Mouse (Mus musculus): ENCODE measurements at regions not wholly inside any gene's neighbourhood (a gene's known extent, or its start where the extent isn't known, plus 50 kb on each side); places are given as distances from the start of the nearest gene placed in this dataset.

GRCm38 (mm10) chr14:45943581-45943980, 285.6 kb upstream of the Ddhd1 start:
- WGBS = 77% methylated on average over 2 of the region's 2 CpGs
- Histone ChIP-seq H3K4me1 (replicated peaks) (no peaks in the 10 kb centered on the region), H3K9me3 (no peaks in the 10 kb centered on the region), H3K9ac (no peak overlapping the region), H3K4me2 (no peak overlapping the region), H3K27ac (replicated peaks) (no peak overlapping the region), H3K27me3 (no peaks in the 10 kb centered on the region), H3K4me3 (no peak overlapping the region), H3K36me3 (no peaks in the 10 kb centered on the region)
- ATAC-seq (ENCODE audit: low read depth) = no peak

DNA sequence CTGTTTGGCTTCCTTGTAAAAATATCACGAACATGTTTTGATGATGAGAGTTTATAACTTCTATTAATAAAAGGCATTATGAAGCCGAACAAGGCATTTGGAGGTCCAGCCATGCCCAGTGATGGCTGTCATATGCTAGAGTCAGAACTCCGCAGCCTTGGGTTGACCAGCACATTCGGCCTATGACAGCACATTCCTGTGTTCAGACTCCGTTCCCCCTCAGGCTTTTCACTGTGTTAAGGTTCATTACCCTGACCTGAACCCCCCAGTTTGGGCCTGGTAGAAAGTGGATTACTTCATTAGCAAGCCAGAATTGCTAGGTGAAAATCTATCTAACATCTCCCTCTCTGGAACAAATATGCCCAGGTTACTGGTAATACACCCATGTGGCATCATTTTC, 286.2 kb upstream of the Ddhd1 start:
- Histone ChIP-seq H3K27ac (replicated peaks) (no peak overlapping the region), H3K4me1 (replicated peaks) (no peaks in the 10 kb centered on the region), H3K9ac (no peak overlapping the region), H3K9me3 (no peaks in the 10 kb centered on the region), H3K36me3 (no peaks in the 10 kb centered on the region), H3K27me3 (no peaks in the 10 kb centered on the region), H3K4me2 (no peak overlapping the region), H3K4me3 (no peak overlapping the region)
- WGBS = 86% methylated on average over 5 of the region's 5 CpGs
- no peak for ATAC-seq (ENCODE audit: low read depth)

- Histone ChIP-seq H3K9ac (no peak overlapping the region), H3K4me2 (no peak overlapping the region), H3K4me3 (no peak overlapping the region), H3K27me3 (no peaks in the 10 kb centered on the region), H3K9me3 (no peaks in the 10 kb centered on the region), H3K4me1 (replicated peaks) (no peaks in the 10 kb centered on the region), H3K27ac (replicated peaks) (no peak overlapping the region), H3K36me3 (no peaks in the 10 kb centered on the region)
- 73% methylated on average over 8 of the region's 8 CpGs for WGBS
- no peak for ATAC-seq (ENCODE audit: low read depth)
These were observed 286.6 kb upstream of the Ddhd1 start for GRCm38 (mm10) chr14:45944506-45944905.

DNA sequence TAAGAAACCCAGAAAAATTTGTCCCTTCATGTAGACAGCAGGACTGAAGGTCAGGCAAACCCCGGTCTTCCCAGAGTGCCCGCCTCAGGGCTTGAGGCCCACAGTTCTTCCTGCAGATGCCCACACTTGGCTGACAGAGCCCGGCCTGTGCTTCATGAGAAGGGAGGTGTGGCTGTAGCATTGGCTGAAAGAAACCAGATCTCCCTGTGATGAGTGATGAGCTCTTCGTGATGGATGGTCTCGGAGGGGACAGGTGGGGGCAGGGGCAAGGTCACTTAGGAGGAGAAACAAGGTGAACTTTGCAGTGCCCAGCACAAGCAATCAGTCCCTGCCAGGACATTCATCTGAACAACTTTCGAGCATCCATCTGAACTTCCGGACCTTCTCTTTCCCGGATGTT, 298.7 kb upstream of the Ddhd1 start:
- Histone ChIP-seq H3K36me3 (no peaks in the 10 kb centered on the region), H3K27ac (replicated peaks) (no peak overlapping the region), H3K4me3 (no peak overlapping the region), H3K4me1 (replicated peaks) (no peaks in the 10 kb centered on the region), H3K9ac (no peak overlapping the region), H3K4me2 (no peak overlapping the region), H3K27me3 (no peaks in the 10 kb centered on the region), H3K9me3 (no peaks in the 10 kb centered on the region)
- 88% methylated on average over 8 of the region's 8 CpGs for WGBS
- ATAC-seq (ENCODE audit: low read depth) = no peak

DNA sequence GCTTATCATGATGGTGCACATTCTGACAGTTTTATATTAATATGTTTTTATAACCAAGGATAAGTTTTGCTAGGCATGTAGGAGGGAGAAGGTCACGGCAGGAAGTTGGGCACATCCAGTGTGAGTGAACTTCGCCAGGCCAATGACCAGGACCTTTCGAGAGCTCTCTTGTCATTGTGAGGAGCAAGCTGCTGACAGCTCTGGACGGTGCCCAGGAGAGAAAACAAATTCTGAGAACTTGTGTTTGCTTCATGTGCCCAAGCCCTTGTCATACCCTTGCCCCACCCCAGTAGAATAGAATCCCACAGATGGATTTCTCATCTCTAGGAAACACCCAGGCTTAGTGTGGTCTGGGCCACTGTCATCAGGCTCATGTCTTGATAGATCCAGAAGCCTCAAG, 304.5 kb upstream of the Ddhd1 start:
- ATAC-seq (ENCODE audit: low read depth) = no peak
- Histone ChIP-seq H3K4me1 (replicated peaks) (no peaks in the 10 kb centered on the region), H3K9me3 (no peaks in the 10 kb centered on the region), H3K27ac (replicated peaks) (no peak overlapping the region), H3K27me3 (no peaks in the 10 kb centered on the region), H3K4me2 (no peak overlapping the region), H3K4me3 (no peak overlapping the region), H3K9ac (no peak overlapping the region), H3K36me3 (no peaks in the 10 kb centered on the region)
- 95% methylated on average over 4 of the region's 4 CpGs for WGBS

GRCm38 (mm10) chr14:45964043-45964442, 306.1 kb upstream of the Ddhd1 start:
- H3K4me1 ChIP-seq (replicated peaks) = no peaks in the 10 kb centered on the region
- 81% methylated on average over 7 of the region's 7 CpGs for WGBS
- no peak overlapping the region for H3K9ac ChIP-seq
- H3K36me3 ChIP-seq = no peaks in the 10 kb centered on the region
- no peak overlapping the region for H3K27ac ChIP-seq (replicated peaks)
- no peaks in the 10 kb centered on the region for H3K27me3 ChIP-seq
- no peak overlapping the region for H3K4me3 ChIP-seq
- H3K9me3 ChIP-seq = no peaks in the 10 kb centered on the region
- no peak for ATAC-seq (ENCODE audit: low read depth)
- H3K4me2 ChIP-seq = no peak overlapping the region

GRCm38 (mm10) chr14:45983206-45983857, 325.4 kb upstream of the Ddhd1 start:
- Histone ChIP-seq H3K4me1 (replicated peaks) (no peaks in the 10 kb centered on the region), H3K27ac (replicated peaks) (no peak overlapping the region), H3K4me2 (no peak overlapping the region), H3K4me3 (no peak overlapping the region), H3K27me3 (no peaks in the 10 kb centered on the region), H3K9ac (no peak overlapping the region), H3K9me3 (no peaks in the 10 kb centered on the region), H3K36me3 (no peaks in the 10 kb centered on the region)
- 83% methylated on average over 7 of the region's 7 CpGs for WGBS
- no peak for ATAC-seq (ENCODE audit: low read depth)

DNA sequence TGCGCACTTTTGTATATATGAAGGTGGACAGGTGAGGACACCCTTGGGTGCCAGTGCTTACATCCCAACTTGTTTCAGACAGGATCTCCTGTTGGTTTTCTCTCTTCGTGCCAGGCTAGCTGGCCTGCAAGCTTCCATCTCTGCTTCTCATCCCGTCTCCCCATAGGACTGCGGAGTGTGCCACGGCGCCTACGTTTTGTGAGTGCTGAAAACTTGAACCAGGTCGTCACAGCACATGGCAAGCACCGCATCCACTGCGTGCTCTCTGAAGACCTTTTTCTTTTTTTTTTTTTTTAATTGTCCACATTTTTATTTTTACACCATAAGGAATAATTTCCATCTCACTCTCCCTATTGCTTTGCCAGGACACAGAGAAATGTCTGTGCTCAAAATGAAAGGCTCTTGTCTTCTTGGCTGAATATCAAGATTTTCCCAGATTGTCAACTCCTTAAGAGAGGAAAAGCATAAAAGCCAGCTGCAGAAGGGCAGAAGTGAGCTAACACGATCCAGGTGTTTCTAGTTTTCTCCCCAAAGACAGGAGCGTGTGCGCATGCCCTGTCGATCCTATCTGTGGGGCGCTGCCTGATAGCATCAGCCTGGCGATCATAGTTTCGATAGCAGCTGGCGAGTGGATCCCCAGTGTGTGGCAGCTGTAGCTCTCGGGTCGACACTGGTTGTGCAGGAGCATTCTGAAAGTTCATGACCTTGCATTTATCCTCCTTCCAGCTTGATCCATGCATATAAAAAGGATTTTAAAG, 326.4 kb upstream of the Ddhd1 start:
- H3K27me3 ChIP-seq = no peaks in the 10 kb centered on the region

DNA sequence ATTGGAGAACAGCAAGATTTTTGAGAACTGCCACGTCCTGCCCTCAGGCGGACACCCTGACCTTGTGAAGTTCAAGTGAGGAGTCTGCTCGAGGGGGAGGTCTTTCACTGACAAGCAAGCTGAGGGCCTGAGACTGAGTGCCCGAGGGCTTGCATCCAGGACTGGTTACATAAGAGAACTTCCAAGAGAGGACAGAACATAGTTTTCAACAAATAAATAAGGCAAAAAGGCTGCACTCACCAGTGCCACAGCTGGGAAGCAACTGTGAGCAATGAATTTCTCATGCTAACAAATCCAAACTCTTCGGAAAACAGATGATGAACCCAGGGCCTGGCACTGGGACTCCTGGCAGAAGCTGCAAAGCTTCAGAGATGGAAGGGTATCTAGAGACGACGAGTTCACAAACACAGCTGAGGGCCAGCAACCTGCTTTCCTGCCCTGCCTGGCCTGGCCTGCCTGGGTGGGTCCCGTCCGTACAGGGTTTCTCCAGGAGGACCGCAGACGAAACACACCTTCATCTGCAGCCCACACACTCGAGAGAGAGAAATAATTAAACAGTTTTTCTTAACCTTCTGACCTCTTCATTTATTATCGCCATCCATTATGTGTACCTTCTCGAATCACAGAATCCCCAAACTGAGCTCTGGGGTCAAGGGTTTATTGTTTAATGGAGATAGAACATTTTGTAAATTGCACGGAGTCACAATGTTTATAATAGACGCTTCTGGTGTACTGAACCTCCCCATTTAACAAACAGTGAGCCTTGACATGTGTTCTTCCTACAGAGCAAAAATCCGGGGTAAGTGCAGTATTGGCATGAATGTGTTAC, 334.3 kb upstream of the Ddhd1 start:
- Histone ChIP-seq H3K4me2 (no peak overlapping the region), H3K4me1 (replicated peaks) (no peaks in the 10 kb centered on the region), H3K27ac (replicated peaks) (no peak overlapping the region), H3K36me3 (no peaks in the 10 kb centered on the region), H3K9me3 (no peaks in the 10 kb centered on the region), H3K9ac (no peak overlapping the region), H3K27me3 (no peaks in the 10 kb centered on the region; the same call in 1 of the 2 replicates), H3K4me3 (no peak overlapping the region)
- no peak for ATAC-seq (ENCODE audit: low read depth)
- WGBS = 67% methylated on average over 17 of the region's 17 CpGs

More for the DNA sequence above, 326.4 kb upstream of the Ddhd1 start:
- ATAC-seq (ENCODE audit: low read depth) = no peak
- H3K4me2 ChIP-seq = no peak overlapping the region
- 85% methylated on average over 20 of the region's 20 CpGs for WGBS
- no peaks in the 10 kb centered on the region for H3K36me3 ChIP-seq
- H3K4me3 ChIP-seq = no peak overlapping the region
- H3K9me3 ChIP-seq = no peaks in the 10 kb centered on the region
- H3K4me1 ChIP-seq (replicated peaks) = no peaks in the 10 kb centered on the region
- no peak overlapping the region for H3K27ac ChIP-seq (replicated peaks)
- no peak overlapping the region for H3K9ac ChIP-seq

- H3K4me2 ChIP-seq = no peak overlapping the region
- no peaks in the 10 kb centered on the region for H3K9me3 ChIP-seq
- H3K27me3 ChIP-seq = no peaks in the 10 kb centered on the region; the same call in 1 of the 2 replicates
- H3K27ac ChIP-seq (replicated peaks) = no peak overlapping the region
- WGBS = 75% methylated on average over 4 of the region's 4 CpGs
- no peaks in the 10 kb centered on the region for H3K36me3 ChIP-seq
- ATAC-seq (ENCODE audit: low read depth) = no peak
- H3K9ac ChIP-seq = no peak overlapping the region
- H3K4me3 ChIP-seq = no peak overlapping the region
- no peaks in the 10 kb centered on the region for H3K4me1 ChIP-seq (replicated peaks)
These were observed 334.9 kb upstream of the Ddhd1 start for GRCm38 (mm10) chr14:45992870-45993135.

DNA sequence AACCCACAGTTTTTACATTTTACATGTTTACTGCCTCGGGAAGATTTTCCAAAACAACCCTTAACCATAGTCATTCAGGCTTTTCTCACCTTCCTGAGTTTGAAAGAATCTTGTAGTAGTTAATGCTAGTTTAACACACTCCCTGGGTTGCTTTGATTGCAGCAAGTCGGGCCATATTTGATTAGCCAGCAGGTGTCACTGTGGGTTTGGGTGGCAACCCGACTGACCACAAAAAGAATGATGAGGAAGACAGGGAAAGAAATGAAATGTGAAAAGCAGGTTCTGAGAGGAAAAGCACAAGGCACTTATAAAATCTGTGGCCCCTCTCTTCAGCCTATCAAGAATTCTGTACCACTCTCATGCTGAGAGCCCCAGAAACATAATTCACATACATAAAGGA, 335.7 kb upstream of the Ddhd1 start:
- no peak overlapping the region for H3K4me2 ChIP-seq
- no peak for ATAC-seq (ENCODE audit: low read depth)
- no peak overlapping the region for H3K9ac ChIP-seq
- H3K36me3 ChIP-seq = no peaks in the 10 kb centered on the region
- H3K4me3 ChIP-seq = no peak overlapping the region
- H3K4me1 ChIP-seq (replicated peaks) = no peaks in the 10 kb centered on the region
- H3K27ac ChIP-seq (replicated peaks) = no peak overlapping the region
- H3K27me3 ChIP-seq = no peaks in the 10 kb centered on the region; the same call in 1 of the 2 replicates
- 4% methylated on average over 3 of the region's 3 CpGs for WGBS
- H3K9me3 ChIP-seq = no peaks in the 10 kb centered on the region

GRCm38 (mm10) chr14:45996760-45997159, 338.8 kb upstream of the Ddhd1 start:
- Histone ChIP-seq H3K4me2 (no peak overlapping the region), H3K4me3 (no peak overlapping the region), H3K4me1 (replicated peaks) (no peaks in the 10 kb centered on the region), H3K27ac (replicated peaks) (no peak overlapping the region), H3K9ac (no peak overlapping the region), H3K36me3 (no peaks in the 10 kb centered on the region), H3K27me3 (no peaks in the 10 kb centered on the region; the same call in 1 of the 2 replicates), H3K9me3 (no peaks in the 10 kb centered on the region)
- 54% methylated on average over 5 of the region's 5 CpGs for WGBS
- no peak for ATAC-seq (ENCODE audit: low read depth)

All from neural tube, embryonic 13.5 days (tissue).